Mouse (Mus musculus) lung, embryonic 16.5 days (tissue): ENCODE data around the gene Grid2. TPM values are rescaled to one million over a fixed set of nuclear protein-coding genes. Genes with fewer than 3 reads are reported as not detected.
A peak's percentile ranks its signal among the peaks of the same experiment; 100 is the strongest.

ENCODE experiments used
- ATAC-seq: fragments of 200-750 bp; cut with Nextera tagmentation; 2 replicates; pipeline ENCODE4 v1.8.0; 2017; ENCODE audit warnings: low read depth, mild to moderate bottlenecking, moderate library complexity
- H3K27ac ChIP-seq: fragments of 300-500 bp; sonication (generic); 2 replicates; pipeline ENCODE4 v1.5.1; 2014; ENCODE audit warnings: mild to moderate bottlenecking, control low read depth, low read length
- H3K27me3 ChIP-seq: fragments of 300-500 bp; sonication (generic); 2 replicates; pipeline ENCODE4 v1.6.1; 2014; ENCODE audit warnings: low read depth, low read length, mixed read lengths; ENCODE audit not compliant: control insufficient read depth, insufficient read depth
- H3K36me3 ChIP-seq: fragments of 300-500 bp; sonication (generic); 2 replicates; pipeline ENCODE4 v1.6.1; 2014; ENCODE audit warnings: low read length; ENCODE audit not compliant: control insufficient read depth, insufficient read depth
- H3K4me1 ChIP-seq: fragments of 300-500 bp; sonication (generic); replicated peaks from 2 replicates; pipeline ENCODE4 v1.6.1; 2014; ENCODE audit warnings: low read length, mixed read lengths; ENCODE audit not compliant: control insufficient read depth, insufficient read depth
- H3K4me2 ChIP-seq: fragments of 300-500 bp; sonication (generic); 2 replicates; pipeline ENCODE4 v1.6.1; 2014; ENCODE audit warnings: low read depth, low read length, control low read depth
- H3K4me3 ChIP-seq: fragments of 300-500 bp; sonication (generic); 2 replicates; pipeline ENCODE4 v1.5.1; 2014; ENCODE audit warnings: mild to moderate bottlenecking, low read length, control low read depth
- H3K9ac ChIP-seq: fragments of 300-500 bp; sonication (generic); 2 replicates; pipeline ENCODE4 v1.6.1; 2014; ENCODE audit warnings: low read length, control low read depth
- H3K9me3 ChIP-seq: fragments of 300-500 bp; sonication (generic); 2 replicates; pipeline ENCODE4 v1.6.1; 2016; ENCODE audit warnings: low read length; ENCODE audit not compliant: control insufficient read depth
- WGBS: fragments of 180-500 bp; shearing (Covaris S2); extraction: QIAGEN DNeasy Blood & Tissue Kit; methylation state at CpG from one replicate; pipeline ENCODE4 v1.1.7; 2014; 5-methylcytosine and 5-hydroxymethylcytosine counted together
- polyA plus RNA-seq: library from polyadenylated mRNA; unstranded; fragments of >200 nt; fragmentation: Nextera tagmentation; extraction: Ambion mirVana; gene quantifications from 2 replicates; pipeline ENCODE4 v1.2.1, GENCODE M21; 2015

Gene Grid2
- polyA plus RNA-seq, 1 experiment from 2014 or later: 1.1 TPM

- 58% methylated on average over 2 of the region's 2 CpGs for WGBS
- no peak overlapping the region for H3K4me2 ChIP-seq
These were observed 817.7 kb downstream of the Grid2 start for GRCm38 (mm10) chr6:64073406-64073805.

GRCm38 (mm10) chr6:64077911-64078310 lies 822.2 kb downstream of the Grid2 start:
- Histone ChIP-seq H3K27me3 (no peaks in the 10 kb centered on the region), H3K4me1 (no peaks in the 10 kb centered on the region), H3K9ac (no peak overlapping the region), H3K36me3 (no peaks in the 10 kb centered on the region), H3K27ac (no peak overlapping the region), H3K4me2 (no peak overlapping the region), H3K4me3 (no peak overlapping the region), H3K9me3 (no peaks in the 10 kb centered on the region)
- 40% methylated on average over 1 of the region's 1 CpGs for WGBS
- no peak for ATAC-seq

More at GRCm38 (mm10) chr6:64073406-64073805, 817.7 kb downstream of the Grid2 start:
- Histone ChIP-seq H3K4me1 (no peaks in the 10 kb centered on the region), H3K9ac (no peak overlapping the region), H3K9me3 (no peaks in the 10 kb centered on the region), H3K4me3 (no peak overlapping the region), H3K27ac (no peak overlapping the region), H3K27me3 (no peaks in the 10 kb centered on the region), H3K36me3 (no peaks in the 10 kb centered on the region)
- ATAC-seq: no peak

- 73% methylated on average over 10 of the region's 10 CpGs for WGBS
- no peak for ATAC-seq
- H3K27me3 ChIP-seq: no peaks in the 10 kb centered on the region
These were observed 843.0 kb downstream of the Grid2 start for GRCm38 (mm10) chr6:64098662-64099061.

GRCm38 (mm10) chr6:64114594-64114993 lies 858.9 kb downstream of the Grid2 start:
- H3K27ac ChIP-seq: no peak overlapping the region
- no peak overlapping the region for H3K9ac ChIP-seq
- H3K4me2 ChIP-seq: no peak overlapping the region
- no peak overlapping the region for H3K4me3 ChIP-seq
- no peaks in the 10 kb centered on the region for H3K36me3 ChIP-seq
- no peaks in the 10 kb centered on the region for H3K4me1 ChIP-seq
- WGBS: 61% methylated on average over 2 of the region's 2 CpGs
- ATAC-seq: no peak
- no peaks in the 10 kb centered on the region for H3K27me3 ChIP-seq
- H3K9me3 ChIP-seq: no peaks in the 10 kb centered on the region

More at GRCm38 (mm10) chr6:64098662-64099061, 843.0 kb downstream of the Grid2 start:
- no peak overlapping the region for H3K4me2 ChIP-seq
- H3K9me3 ChIP-seq: no peaks in the 10 kb centered on the region
- no peak overlapping the region for H3K9ac ChIP-seq
- no peaks in the 10 kb centered on the region for H3K4me1 ChIP-seq
- no peak overlapping the region for H3K27ac ChIP-seq
- no peak overlapping the region for H3K4me3 ChIP-seq
- no peaks in the 10 kb centered on the region for H3K36me3 ChIP-seq

GRCm38 (mm10) chr6:64136275-64136674 lies 880.6 kb downstream of the Grid2 start:
- ATAC-seq: no peak
- no peaks in the 10 kb centered on the region for H3K4me1 ChIP-seq
- H3K9ac ChIP-seq: no peak overlapping the region
- H3K27me3 ChIP-seq: no peaks in the 10 kb centered on the region
- no peak overlapping the region for H3K4me3 ChIP-seq
- no peaks in the 10 kb centered on the region for H3K9me3 ChIP-seq
- H3K27ac ChIP-seq: no peak overlapping the region
- no peak overlapping the region for H3K4me2 ChIP-seq
- WGBS: 73% methylated on average over 9 of the region's 9 CpGs
- H3K36me3 ChIP-seq: no peaks in the 10 kb centered on the region

- Histone ChIP-seq H3K9me3 (no peaks in the 10 kb centered on the region), H3K27me3 (no peaks in the 10 kb centered on the region), H3K4me2 (no peak overlapping the region), H3K4me1 (no peaks in the 10 kb centered on the region), H3K9ac (no peak overlapping the region), H3K27ac (no peak overlapping the region), H3K36me3 (no peaks in the 10 kb centered on the region), H3K4me3 (no peak overlapping the region)
- WGBS: 79% methylated on average over 7 of the region's 7 CpGs
- ATAC-seq: no peak
These were observed 892.9 kb downstream of the Grid2 start for GRCm38 (mm10) chr6:64148613-64149012.

- Histone ChIP-seq H3K4me1 (no peaks in the 10 kb centered on the region), H3K27me3 (no peaks in the 10 kb centered on the region), H3K4me3 (no peak overlapping the region), H3K9ac (no peak overlapping the region), H3K27ac (no peak overlapping the region), H3K4me2 (no peak overlapping the region), H3K36me3 (no peaks in the 10 kb centered on the region), H3K9me3 (no peaks in the 10 kb centered on the region)
- WGBS: 95% methylated on average over 1 of the region's 1 CpGs
- no peak for ATAC-seq
These were observed 919.4 kb downstream of the Grid2 start for GRCm38 (mm10) chr6:64174995-64175612.

GRCm38 (mm10) chr6:64193646-64194045 lies 938.0 kb downstream of the Grid2 start:
- Histone ChIP-seq H3K4me3 (no peak overlapping the region), H3K9me3 (no peaks in the 10 kb centered on the region), H3K4me2 (no peak overlapping the region), H3K36me3 (no peaks in the 10 kb centered on the region), H3K27ac (no peak overlapping the region), H3K9ac (no peak overlapping the region), H3K4me1 (no peaks in the 10 kb centered on the region), H3K27me3 (no peaks in the 10 kb centered on the region)
- WGBS: 35% methylated on average over 1 of the region's 1 CpGs
- peak; percentile 67 for ATAC-seq

GRCm38 (mm10) chr6:64202396-64203122 lies 946.9 kb downstream of the Grid2 start:
- no peak overlapping the region for H3K4me2 ChIP-seq
- no peak overlapping the region for H3K27ac ChIP-seq
- WGBS: 37% methylated on average over 8 of the region's 8 CpGs
- no peak for ATAC-seq
- no peaks in the 10 kb centered on the region for H3K4me1 ChIP-seq
- H3K9ac ChIP-seq: no peak overlapping the region
- H3K36me3 ChIP-seq: no peaks in the 10 kb centered on the region
- H3K4me3 ChIP-seq: no peak overlapping the region
- H3K27me3 ChIP-seq: no peaks in the 10 kb centered on the region
- H3K9me3 ChIP-seq: no peaks in the 10 kb centered on the region
